Mouse (Mus musculus) mouse embryonic stem cell (cell line): Measurements from ENCODE around the gene Flcn.

Experiments
- in situ Hi-C, 2 experiments: fragments of 300-500 bp; cut with MboI; formaldehyde crosslinking; loops; 1 replicate in 1 of 2; 3 replicates in 1 of 2; pipeline ENCODE4 v1.14.3; 2019 to 2020; ENCODE audit warnings: low sequenced_read_pairs in 2 of 2, low pct_unique_long_range_greater_than_20kb in 1 of 2, mixed read lengths in 1 of 2; ENCODE audit not compliant: unreplicated experiment in 1 of 2

The Flcn gene

GRCm38 (mm10) chr11:59809071-59809669, 646 bp downstream of the Flcn start:
- in situ Hi-C loops = no loop called here

DNA sequence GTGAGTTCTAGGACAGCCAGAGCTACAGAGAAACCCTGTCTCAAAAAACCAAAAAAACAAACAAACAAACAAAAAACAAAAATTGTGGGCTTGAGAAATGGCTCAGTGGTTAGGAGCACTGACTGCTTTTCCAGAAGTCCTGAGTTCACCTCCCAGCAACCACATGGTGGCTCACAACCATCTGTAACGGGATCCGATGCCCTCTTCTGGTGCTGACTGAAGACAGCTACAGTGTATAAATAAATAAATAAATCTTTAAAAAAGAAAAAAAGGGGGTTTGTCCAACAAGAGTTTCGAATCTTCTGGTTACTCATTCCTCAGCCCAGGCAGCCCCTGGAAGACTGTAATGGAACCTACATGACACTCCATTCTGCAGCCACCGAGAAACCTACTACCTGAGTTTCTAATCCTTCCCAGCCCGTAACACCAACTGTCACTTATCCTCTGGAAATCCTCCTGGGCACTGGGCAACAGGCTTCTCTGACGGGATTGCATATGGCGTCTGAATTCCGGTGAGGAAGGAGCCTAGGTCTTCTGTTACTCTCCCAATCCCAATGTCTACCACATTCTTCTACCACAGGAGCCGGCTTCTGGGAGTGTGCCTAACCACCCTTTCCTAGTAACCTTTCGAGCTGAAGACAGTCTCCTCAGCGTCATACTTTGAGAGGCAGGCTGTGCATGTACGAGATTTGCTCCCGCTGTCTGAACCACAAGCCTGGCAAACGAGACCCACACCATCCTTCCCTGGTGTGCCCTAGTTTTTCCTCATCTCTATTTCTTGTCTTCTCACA, 1.5 kb downstream of the Flcn start:
- in situ Hi-C loops = no loop called here

DNA sequence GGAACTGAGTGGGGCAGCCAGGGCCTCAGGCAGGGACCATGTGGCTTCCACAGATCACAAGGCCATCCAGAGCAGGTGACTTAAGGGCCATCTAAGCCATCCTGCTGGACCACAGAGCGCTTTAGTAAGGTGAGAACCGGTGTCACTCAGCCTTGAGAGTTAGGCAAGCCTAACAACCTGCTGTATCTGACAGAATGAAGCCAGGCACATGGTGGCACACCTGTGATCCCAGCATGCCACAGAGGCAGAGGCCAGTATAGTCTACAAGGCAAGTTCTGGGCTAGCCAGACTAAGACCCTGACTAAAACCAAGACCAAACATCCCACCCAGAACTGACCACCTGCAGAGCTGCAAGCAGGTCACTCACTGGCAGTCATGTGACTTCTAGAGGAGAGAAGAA, 4.2 kb downstream of the Flcn start:
- in situ Hi-C loops = no loop called here

GRCm38 (mm10) chr11:59805256-59805655, 4.6 kb downstream of the Flcn start:
- in situ Hi-C loops = no loop called here

- in situ Hi-C loops = no loop called here
These were observed 5.3 kb downstream of the Flcn start for GRCm38 (mm10) chr11:59804409-59805110.

DNA sequence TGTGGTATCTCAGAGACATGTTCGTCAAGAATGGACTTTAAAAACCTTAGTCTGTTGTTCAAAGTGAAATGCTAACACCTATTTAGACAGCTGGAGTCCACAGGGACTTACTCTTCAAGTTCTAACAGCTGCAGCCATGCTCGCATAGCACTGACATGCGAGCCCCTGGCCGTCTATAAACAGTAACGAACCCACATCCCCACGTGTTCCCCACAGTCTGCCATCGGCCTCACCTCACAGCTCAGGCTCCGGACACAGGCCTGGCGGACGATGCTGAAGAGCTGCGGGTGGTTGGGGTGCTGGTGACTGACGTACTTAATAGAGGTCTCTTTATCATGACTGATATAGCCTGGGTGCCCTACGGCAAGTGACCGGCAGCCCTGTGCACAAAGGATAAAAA, 6.3 kb downstream of the Flcn start:
- in situ Hi-C loops = no loop called here

GRCm38 (mm10) chr11:59801881-59802280, 7.9 kb downstream of the Flcn start:
- in situ Hi-C loops = no loop called here

DNA sequence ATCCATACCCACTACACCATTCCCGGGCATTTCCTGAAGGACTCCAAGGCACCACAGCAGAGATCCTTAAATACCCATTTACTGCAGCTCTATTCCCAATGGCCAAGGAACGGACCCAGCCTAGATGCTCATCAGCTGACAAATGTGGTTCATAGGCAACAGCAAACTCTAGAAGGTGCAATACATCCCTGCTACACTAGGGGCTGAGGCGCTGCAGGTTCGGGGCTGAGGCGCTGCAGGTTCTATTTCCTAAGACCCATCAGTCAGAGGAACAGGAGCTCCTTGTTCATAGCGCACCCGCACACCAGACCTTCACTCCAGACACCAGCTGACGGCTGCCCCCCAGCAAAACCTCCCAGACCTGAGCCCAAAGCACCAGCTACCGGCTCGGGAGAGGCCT, 9.4 kb downstream of the Flcn start:
- in situ Hi-C loops = no loop called here

DNA sequence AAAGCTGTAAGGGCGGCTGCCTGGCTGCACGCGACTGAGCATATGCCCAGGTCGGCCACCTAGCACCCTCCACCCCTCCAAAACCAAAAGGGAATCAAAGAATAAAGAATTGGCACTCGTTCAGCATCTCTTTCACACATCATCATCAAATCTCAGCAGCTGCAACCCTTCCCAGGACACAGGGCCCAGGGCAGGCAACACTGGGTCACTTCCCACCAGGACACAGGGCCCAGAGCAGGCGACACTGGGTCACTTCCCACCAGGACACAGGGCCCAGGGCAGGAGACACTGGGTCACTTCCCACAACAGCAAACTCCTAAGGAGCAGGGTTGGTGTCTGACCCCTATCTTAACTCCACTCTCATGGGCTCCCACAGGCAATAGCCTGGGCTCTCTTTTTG, 16.4 kb downstream of the Flcn start:
- in situ Hi-C loops = no loop called here

- in situ Hi-C loops = loop anchor here in 1 of 2 experiments (10.0 kb wide), 1 partner anchor 165 kb away; no protein-coding TSS in a partner anchor
These were observed 20.5 kb downstream of the Flcn start for GRCm38 (mm10) chr11:59789311-59789710.

- in situ Hi-C loops = loop anchor here in 1 of 2 experiments (10.0 kb wide), 1 partner anchor 162 kb away; no protein-coding TSS in a partner anchor
These were observed 22.5 kb downstream of the Flcn start, which contains the start of gene Pld6 for GRCm38 (mm10) chr11:59787199-59787781. Gene Pld6 (minus strand): TSS chr11:59787645.

- in situ Hi-C loops = loop anchor here in 1 of 2 experiments (10.0 kb wide), 1 partner anchor 162 kb away; no protein-coding TSS in a partner anchor
These were observed 23.2 kb downstream of the Flcn start for GRCm38 (mm10) chr11:59786444-59787198.

DNA sequence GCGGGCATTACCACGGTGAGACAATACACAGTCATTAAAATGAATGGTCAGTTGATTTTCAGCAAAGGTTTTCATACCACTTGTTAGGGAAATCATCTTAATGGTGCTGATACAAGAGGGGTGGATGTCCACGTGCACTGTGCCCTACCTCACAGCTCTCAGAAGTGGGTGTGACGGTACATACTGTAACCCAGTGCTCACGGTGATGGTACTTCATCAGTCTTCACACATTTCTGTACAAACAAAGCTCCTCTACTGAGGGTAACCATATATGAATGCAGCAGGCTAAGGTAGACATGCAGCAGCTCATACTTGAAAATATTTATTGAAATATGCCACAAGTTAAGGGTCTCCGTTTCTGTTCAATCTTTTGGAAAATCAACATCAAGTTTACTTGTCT, 26.2 kb downstream of the Flcn start:
- in situ Hi-C loops = loop anchor here in 1 of 2 experiments (10.0 kb wide), 1 partner anchor 159 kb away; no protein-coding TSS in a partner anchor

DNA sequence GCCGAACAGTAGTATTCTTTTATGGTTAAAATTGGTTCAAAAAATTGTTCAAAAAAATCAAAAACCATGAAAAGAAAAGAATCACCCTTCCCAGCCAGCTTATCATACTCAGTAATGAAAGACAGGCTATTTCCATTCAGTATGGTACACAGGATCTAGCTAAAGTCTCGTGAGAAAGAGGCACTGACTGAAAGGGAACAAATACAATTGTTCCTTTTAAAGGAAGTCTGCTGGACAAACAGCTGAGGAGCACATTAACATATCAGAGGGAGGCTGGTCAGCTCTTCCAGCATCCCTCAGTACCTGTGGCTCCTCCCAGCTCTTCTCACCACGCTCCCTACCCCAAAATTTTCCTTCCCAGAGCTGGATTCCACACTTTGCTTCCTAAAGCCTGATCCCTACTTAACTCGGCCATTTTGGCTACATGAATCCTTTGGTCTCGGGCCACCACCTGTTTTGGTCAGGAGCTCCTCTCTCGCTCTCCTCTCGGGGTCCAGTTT, 27.7 kb downstream of the Flcn start:
- in situ Hi-C loops = loop anchor here in 1 of 2 experiments (10.0 kb wide), 1 partner anchor 157 kb away; no protein-coding TSS in a partner anchor

- in situ Hi-C loops = loop anchor here in 1 of 2 experiments (10.0 kb wide), 1 partner anchor 155 kb away; no protein-coding TSS in a partner anchor
These were observed 29.6 kb downstream of the Flcn start for GRCm38 (mm10) chr11:59780241-59780640.

DNA sequence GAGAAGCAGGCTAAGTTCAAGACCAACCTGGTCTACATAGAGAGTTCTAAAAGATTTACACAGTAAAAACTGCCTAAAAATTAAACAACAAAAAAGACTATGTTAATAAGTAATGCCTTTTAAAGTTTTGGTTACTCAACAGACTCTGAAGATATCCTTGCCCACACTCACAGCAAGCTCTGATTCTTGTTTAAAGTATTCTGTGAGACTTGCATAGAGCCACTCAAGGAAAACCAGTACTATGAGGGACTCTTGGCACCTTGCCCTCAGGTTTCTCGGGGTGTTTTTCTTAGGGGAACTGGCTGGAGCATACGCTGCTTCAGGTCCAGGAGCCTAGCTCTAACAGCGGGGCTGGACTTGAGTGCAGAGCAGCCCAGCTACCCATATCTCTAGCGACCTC, 30.4 kb downstream of the Flcn start:
- in situ Hi-C loops = no loop called here

- in situ Hi-C loops = no loop called here
These were observed 31.0 kb downstream of the Flcn start for GRCm38 (mm10) chr11:59778874-59779223.
